Mouse (Mus musculus): ENCODE results near the gene Gm21969. TPM values are rescaled to one million over a fixed set of nuclear protein-coding genes. Genes with fewer than 3 reads are reported as not detected.

Gm21969 gene
- polyA plus RNA-seq, 1 experiment from 2014 or later, result not detected

GRCm38 (mm10) chr4:139589351-139590027 is 13.5 kb upstream of the Gm21969 start:
- Histone ChIP-seq H3K27ac (0 out of 2 replicates have a peak overlapping the region, but pooled peaks have one; percentile 8), H3K4me2 (no peak overlapping the region), H3K4me3 (no peak overlapping the region), H3K9ac (no peak overlapping the region), H3K36me3 (replicated peaks) (no peaks in the 10 kb centered on the region), H3K9me3 (no peaks in the 10 kb centered on the region), H3K4me1 (peaks cover 13% of the 10 kb centered on the region; the same call in 1 of the 2 replicates), H3K27me3 (replicated peaks) (no peaks in the 10 kb centered on the region)
- 49% methylated on average over 5 of the region's 5 CpGs for WGBS
- ATAC-seq (replicated peaks), result no peak

GRCm38 (mm10) chr4:139590446-139590845 is 12.5 kb upstream of the Gm21969 start:
- Histone ChIP-seq H3K9ac (no peak overlapping the region), H3K4me3 (no peak overlapping the region), H3K9me3 (no peaks in the 10 kb centered on the region), H3K4me2 (no peak overlapping the region), H3K36me3 (replicated peaks) (no peaks in the 10 kb centered on the region), H3K4me1 (peaks cover 16% of the 10 kb centered on the region), H3K27ac (no peak overlapping the region), H3K27me3 (replicated peaks) (no peaks in the 10 kb centered on the region)
- no peak for ATAC-seq (replicated peaks)
- WGBS, result 28% methylated on average over 4 of the region's 4 CpGs

- no peaks in the 10 kb centered on the region for H3K36me3 ChIP-seq (replicated peaks)
- ATAC-seq (replicated peaks), result no peak
- 81% methylated on average over 7 of the region's 7 CpGs for WGBS
These were observed 10.1 kb upstream of the Gm21969 start for GRCm38 (mm10) chr4:139592895-139593294.

DNA sequence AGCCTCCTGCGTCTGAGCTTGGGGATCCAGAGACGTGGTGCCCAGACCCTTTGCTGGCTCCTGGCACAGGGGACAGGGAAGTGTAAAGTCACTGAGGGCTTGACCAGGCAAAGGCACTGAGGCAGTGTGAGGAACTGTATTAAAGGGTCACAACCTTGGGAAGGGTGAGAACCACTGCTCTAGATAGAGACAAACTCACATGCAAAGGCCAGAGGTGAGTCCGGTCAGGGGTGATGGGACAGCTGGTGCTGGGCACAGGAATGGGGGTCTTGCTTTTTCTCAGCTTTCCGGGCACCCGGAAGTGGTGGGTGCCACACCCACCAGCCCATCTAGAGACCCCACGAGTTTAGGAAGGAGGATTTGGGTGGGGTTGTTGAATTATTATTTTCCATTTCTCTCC is 9.6 kb upstream of the Gm21969 start:
- ATAC-seq (replicated peaks), result no peak
- no peaks in the 10 kb centered on the region for H3K27me3 ChIP-seq (replicated peaks)
- no peak overlapping the region for H3K4me3 ChIP-seq
- no peaks in the 10 kb centered on the region for H3K36me3 ChIP-seq (replicated peaks)
- 75% methylated on average over 6 of the region's 6 CpGs for whole genome bisulfite sequencing
- no peak overlapping the region for H3K9ac ChIP-seq
- no peaks in the 10 kb centered on the region for H3K9me3 ChIP-seq
- no peak overlapping the region for H3K27ac ChIP-seq
- H3K4me1 ChIP-seq, result peaks cover 45% of the 10 kb centered on the region
- no peak overlapping the region for H3K4me2 ChIP-seq

More at GRCm38 (mm10) chr4:139592895-139593294, 10.1 kb upstream of the Gm21969 start:
- H3K27ac ChIP-seq, result no peak overlapping the region
- H3K27me3 ChIP-seq (replicated peaks), result no peaks in the 10 kb centered on the region
- H3K4me1 ChIP-seq, result peaks cover 40% of the 10 kb centered on the region
- no peak overlapping the region for H3K9ac ChIP-seq
- no peak overlapping the region for H3K4me3 ChIP-seq
- no peak overlapping the region for H3K4me2 ChIP-seq
- no peaks in the 10 kb centered on the region for H3K9me3 ChIP-seq

DNA sequence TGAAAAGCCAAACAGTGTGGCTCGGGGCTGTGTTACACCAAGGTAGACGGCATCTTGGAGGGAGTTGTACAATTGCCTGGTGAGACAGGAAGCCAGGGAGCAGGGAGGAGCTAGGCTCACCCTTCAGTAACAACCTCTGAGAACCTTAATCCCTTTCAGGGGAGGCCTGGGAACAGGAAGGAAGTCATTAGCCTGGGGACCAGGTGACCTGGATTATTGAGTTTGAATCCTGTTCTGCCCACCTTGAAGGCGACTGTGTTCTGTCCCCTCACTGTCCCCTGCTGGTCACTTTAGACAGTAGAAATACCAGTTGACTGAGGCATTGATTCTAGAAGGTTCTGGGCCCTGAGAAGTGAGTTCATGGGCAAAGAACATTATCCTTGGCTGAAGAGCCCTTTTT is 8.9 kb upstream of the Gm21969 start:
- peaks cover 52% of the 10 kb centered on the region for H3K4me1 ChIP-seq
- H3K9me3 ChIP-seq, result no peaks in the 10 kb centered on the region
- ATAC-seq (replicated peaks), result no peak
- H3K4me3 ChIP-seq, result no peak overlapping the region
- 59% methylated on average over 3 of the region's 3 CpGs for WGBS
- H3K27ac ChIP-seq, result no peak overlapping the region
- no peaks in the 10 kb centered on the region for H3K36me3 ChIP-seq (replicated peaks)
- H3K9ac ChIP-seq, result no peak overlapping the region
- no peak overlapping the region for H3K4me2 ChIP-seq
- H3K27me3 ChIP-seq (replicated peaks), result no peaks in the 10 kb centered on the region

GRCm38 (mm10) chr4:139596715-139597114 is 6.3 kb upstream of the Gm21969 start:
- no peak for ATAC-seq (replicated peaks)
- WGBS, result 10% methylated on average over 9 of the region's 9 CpGs
- Histone ChIP-seq H3K4me1 (peaks cover 52% of the 10 kb centered on the region), H3K27me3 (replicated peaks) (no peaks in the 10 kb centered on the region), H3K4me3 (no peak overlapping the region), H3K9ac (peak overlapping the region; percentile 25; the same call in 1 of the 2 replicates), H3K9me3 (no peaks in the 10 kb centered on the region), H3K27ac (peak overlapping the region; percentile 61), H3K4me2 (no peak overlapping the region), H3K36me3 (replicated peaks) (no peaks in the 10 kb centered on the region)

DNA sequence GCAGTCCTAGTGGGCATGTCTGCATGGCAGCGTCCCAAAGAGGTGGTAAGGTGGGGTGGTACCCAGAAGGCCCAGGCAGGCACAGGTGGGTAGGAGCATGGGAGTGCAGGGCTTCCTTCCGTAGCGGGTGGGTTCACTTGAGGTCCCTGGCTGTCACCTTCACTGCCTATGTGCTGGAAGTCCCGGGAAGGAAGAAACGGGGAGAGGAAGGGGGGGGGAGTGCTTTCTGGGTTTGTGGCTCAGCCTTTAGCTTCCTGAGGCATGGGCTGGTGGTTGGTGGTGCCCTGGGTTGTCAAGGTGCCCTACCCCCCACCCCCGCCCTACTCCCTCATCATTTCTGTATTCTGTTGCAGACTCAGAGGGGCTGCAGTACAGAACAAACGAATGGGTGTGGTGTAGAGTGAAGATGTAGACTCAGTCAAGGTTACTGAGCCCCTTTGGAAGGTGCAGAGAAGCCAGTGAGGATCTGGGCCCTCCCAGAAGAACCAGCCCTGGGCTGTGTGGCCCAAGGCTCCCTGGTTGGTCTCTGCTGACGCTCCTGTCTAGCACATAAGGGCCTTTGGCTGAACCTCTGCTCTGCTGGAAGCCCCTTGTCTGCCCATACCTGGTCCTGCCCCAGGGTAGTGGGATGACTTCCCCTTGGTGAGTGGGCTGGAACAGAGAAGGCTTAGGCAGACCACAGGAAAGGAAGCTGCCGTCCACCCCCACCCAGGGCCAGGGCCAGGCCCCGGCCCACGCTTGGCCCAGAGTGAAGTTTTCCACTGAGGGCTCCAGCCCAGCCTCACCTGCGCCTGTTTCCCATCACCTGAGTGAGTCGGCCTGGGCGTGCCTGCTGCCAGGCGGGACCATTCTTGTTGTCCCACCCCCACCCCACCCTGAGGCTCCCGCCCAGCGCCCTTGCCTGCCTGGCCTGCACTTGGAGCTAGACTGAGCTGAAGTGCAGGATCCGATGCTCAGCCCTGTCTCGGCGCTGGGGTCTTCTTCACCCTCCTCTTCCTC is 5.4 kb upstream of the Gm21969 start:
- Histone ChIP-seq H3K4me2 (no peak overlapping the region), H3K27me3 (replicated peaks) (no peaks in the 10 kb centered on the region), H3K36me3 (replicated peaks) (no peaks in the 10 kb centered on the region), H3K4me3 (no peak overlapping the region), H3K9me3 (no peaks in the 10 kb centered on the region), H3K27ac (peak overlapping the region; percentile 61; the same call in 1 of the 2 replicates), H3K9ac (no peak overlapping the region), H3K4me1 (peaks cover 52% of the 10 kb centered on the region)
- ATAC-seq (replicated peaks), result no peak; the same call in 1 of the 2 replicates
- WGBS, result 69% methylated on average over 20 of the region's 20 CpGs

DNA sequence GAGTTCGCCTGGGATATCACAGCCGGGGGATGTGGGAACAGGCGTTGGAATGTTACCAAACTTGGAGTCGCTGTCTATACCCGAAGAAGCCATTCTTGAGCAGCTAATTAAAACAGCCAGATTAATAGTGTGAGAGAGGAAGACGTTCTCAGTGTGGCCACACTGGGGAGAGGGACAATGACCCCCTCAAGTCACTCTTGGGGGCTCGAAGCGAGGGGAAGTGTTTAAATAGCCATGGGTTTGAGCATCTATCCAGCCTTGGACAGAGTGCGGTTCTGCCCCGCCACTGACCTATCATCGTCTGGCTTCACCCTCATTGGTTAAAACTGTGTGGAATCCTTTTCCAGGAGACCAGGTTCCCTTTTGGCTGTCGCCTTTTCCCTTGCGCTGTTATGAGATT is 4.6 kb upstream of the Gm21969 start:
- H3K4me2 ChIP-seq, result no peak overlapping the region; the same call in 1 of the 2 replicates
- no peak overlapping the region for H3K4me3 ChIP-seq
- no peaks in the 10 kb centered on the region for H3K9me3 ChIP-seq
- peak overlapping the region; percentile 77 for H3K27ac ChIP-seq
- ATAC-seq (replicated peaks), result no peak
- WGBS, result 34% methylated on average over 13 of the region's 13 CpGs
- no peaks in the 10 kb centered on the region for H3K27me3 ChIP-seq (replicated peaks)
- peaks cover 52% of the 10 kb centered on the region for H3K4me1 ChIP-seq
- no peaks in the 10 kb centered on the region for H3K36me3 ChIP-seq (replicated peaks)
- H3K9ac ChIP-seq, result no peak overlapping the region

GRCm38 (mm10) chr4:139598950-139599518 is 4.0 kb upstream of the Gm21969 start:
- H3K27me3 ChIP-seq (replicated peaks), result no peaks in the 10 kb centered on the region
- H3K9me3 ChIP-seq, result no peaks in the 10 kb centered on the region
- H3K4me2 ChIP-seq, result peak overlapping the region; percentile 44
- 0 out of 2 replicates have a peak overlapping the region, but pooled peaks have one; percentile 9 for H3K4me3 ChIP-seq
- H3K9ac ChIP-seq, result peak overlapping the region; percentile 21
- H3K36me3 ChIP-seq (replicated peaks), result no peaks in the 10 kb centered on the region
- peak; percentile 41 for ATAC-seq (replicated peaks)
- H3K27ac ChIP-seq, result peak overlapping the region; percentile 77
- H3K4me1 ChIP-seq, result peaks cover 52% of the 10 kb centered on the region
- under 1% methylated on average over 12 of the region's 12 CpGs for WGBS

DNA sequence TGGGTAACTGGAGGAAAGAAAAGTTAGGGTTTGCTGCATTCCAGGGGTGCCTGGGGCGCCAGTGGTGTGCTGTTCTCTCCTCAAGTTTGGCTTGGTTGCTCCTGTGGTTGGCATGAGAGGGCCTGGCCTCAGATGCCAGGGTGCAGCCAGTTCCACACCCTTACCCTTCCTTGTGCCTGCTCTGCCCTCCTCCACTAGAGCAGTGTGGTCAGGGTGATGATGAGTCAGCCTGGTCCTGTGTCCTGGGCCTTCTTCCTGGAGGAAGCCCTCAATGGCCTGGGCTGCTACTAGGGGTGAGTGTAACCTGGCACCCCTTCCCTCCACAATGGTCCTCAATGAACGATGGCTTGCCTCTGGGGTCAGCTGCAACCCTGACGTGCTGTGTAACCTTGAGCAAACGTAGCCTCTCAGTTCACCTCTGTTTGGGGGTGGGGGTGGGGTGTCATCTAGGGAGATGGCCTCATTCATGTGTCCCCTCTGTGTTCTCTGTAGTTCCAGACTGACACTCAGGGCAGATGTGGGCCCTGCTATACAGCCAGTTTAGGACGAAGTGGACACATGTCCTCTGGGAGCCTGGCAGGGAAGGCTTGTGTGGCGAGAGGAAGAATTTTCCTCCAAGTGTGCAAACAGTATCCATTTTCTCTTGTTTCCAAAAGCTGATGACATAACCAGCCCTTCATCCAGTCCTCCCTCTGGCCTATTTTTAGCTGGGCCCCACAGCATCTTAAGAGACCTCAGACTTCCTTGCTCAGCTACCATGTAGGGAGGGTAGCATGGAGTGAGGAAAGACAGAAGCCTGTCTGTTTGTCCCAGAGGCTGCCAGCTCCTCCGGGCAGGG is 1.2 kb upstream of the Gm21969 start:
- H3K4me3 ChIP-seq, result no peak overlapping the region
- peaks cover 36% of the 10 kb centered on the region for H3K4me1 ChIP-seq
- no peak overlapping the region for H3K9ac ChIP-seq
- no peaks in the 10 kb centered on the region for H3K27me3 ChIP-seq (replicated peaks)
- WGBS, result 76% methylated on average over 7 of the region's 7 CpGs
- no peak overlapping the region for H3K4me2 ChIP-seq
- H3K36me3 ChIP-seq (replicated peaks), result no peaks in the 10 kb centered on the region
- H3K27ac ChIP-seq, result no peak overlapping the region
- H3K9me3 ChIP-seq, result no peaks in the 10 kb centered on the region
- no peak for ATAC-seq (replicated peaks)

DNA sequence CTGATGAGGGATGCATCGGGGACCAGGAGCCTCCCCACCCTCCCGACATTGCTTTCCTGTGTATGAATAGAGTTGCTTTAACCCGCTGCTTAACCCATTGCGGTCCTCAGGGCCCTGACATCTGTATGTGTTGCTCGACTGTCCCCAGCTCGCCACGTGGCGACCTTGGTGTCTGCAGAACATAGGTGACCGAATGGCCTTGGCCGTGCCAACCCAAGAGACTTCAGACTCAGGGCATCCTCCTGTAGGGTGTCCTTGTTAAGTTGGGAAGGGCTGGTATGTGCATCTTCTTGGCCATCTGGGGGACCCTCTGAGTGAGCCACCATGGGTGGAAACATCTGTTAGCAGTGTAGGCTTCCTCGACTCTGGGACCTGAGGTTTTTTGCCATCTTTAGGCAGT is 2.2 kb downstream of the Gm21969 start:
- Histone ChIP-seq H3K9me3 (no peaks in the 10 kb centered on the region), H3K4me1 (peaks cover 2% of the 10 kb centered on the region; the same call in 1 of the 2 replicates), H3K9ac (no peak overlapping the region), H3K27me3 (replicated peaks) (no peaks in the 10 kb centered on the region), H3K4me2 (no peak overlapping the region), H3K27ac (no peak overlapping the region), H3K4me3 (no peak overlapping the region), H3K36me3 (replicated peaks) (0 out of 2 replicates have a peak, but pooled peaks cover 3% of the 10 kb centered on the region)
- 85% methylated on average over 11 of the region's 11 CpGs for WGBS
- ATAC-seq (replicated peaks), result no peak

Measured in midbrain, embryonic 15.5 days (tissue).